Mouse (Mus musculus): ENCODE results near the gene Acsf2. TPM values are rescaled to one million over a fixed set of nuclear protein-coding genes. Genes with fewer than 3 reads are reported as not detected.
"Not testable (repeated sequence)": the region's sequence is repeated elsewhere in the genome, so short reads cannot be mapped to it uniquely, and the experiment has no call there.

The Acsf2 gene
- 16.1 and 16.6 TPM in 2 replicates for polyA plus RNA-seq (2011; ENCODE audit: insufficient read depth, insufficient read length, low read depth, missing spikeins)

DNA sequence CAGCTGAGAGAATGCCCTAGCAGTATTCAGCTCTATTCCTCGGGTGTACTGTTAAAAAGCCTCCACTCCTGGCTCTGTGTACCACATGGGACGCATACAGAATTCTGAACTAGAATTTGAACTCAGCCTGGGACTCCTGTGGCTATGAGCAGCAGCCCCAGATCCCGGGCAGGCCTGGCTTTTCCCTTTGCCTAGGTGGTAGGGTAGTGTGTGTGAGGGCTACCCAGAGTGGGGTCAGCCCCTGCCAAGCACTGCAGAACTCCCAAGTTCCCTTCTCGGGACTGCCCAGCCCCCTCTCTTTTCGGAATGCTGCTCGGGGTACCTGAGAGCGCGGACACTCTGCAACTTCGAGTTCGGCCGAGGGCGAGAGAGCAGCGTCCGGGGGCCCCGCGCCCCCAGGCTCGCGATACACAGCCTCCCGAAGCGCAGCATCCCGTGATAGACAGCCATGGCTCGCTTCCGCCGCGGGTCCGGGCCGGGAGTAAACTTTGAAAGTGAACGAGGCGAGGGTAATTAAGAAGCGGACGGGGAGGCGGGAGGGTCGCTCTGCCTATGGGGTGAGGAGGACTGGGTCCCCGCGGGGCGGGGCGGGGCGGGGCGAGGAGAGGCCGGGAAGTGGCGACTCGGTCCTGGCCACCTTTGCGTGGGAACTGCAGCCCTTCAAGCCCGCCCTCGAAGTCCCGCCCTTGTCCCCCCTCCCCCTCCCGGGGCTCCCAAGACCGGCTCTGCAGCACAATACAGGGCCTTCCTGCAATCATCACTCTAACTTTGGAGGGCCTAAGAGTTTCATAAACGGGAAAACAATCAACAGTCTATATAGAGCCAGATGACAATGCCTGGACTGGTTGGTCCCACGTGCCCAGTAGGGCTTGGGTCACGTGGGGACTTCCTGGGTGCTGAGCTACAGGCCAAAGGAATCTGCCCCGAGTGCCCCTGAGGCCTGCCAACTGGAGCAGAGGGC, at the start of gene Acsf2:
TSS of gene Acsf2 (minus strand) at position 551 of the 961 bp plus-strand sequence.
- Histone ChIP-seq H3K9me3 (replicated peaks; ENCODE audit: control insufficient read depth, insufficient read depth, low read length, poor library complexity, severe bottlenecking) (no peaks in the 10 kb centered on the region), H3K27ac (ENCODE audit: insufficient read depth, low read length) (no peak within 1 kb of the TSS), H3K36me3 (ENCODE audit: control insufficient read depth, insufficient read depth, low read length, poor library complexity, severe bottlenecking) (no peaks in the 10 kb centered on the region), H3K9ac (ENCODE audit: low read depth, poor library complexity, severe bottlenecking) (peak within 1 kb of the TSS; percentile 81), H3K27me3 (ENCODE audit: control insufficient read depth, insufficient read depth, low read length, poor library complexity, severe bottlenecking) (no peaks in the 10 kb centered on the region), H3K4me1 (ENCODE audit: control insufficient read depth, insufficient read depth, low read length) (no peaks in the 10 kb centered on the region), H3K4me3 (ENCODE audit: low read depth, low read length) (peak within 1 kb of the TSS; percentile 75)
- TF ChIP-seq EP300 (IDR thresholded peaks at IDR 0.05; ENCODE audit: insufficient read depth, low read depth, low read length) (no peak), POLR2A (IDR thresholded peaks at IDR 0.05; ENCODE audit: insufficient read depth, low read length) (peak; percentile 16), CTCF (IDR thresholded peaks at IDR 0.05; ENCODE audit: low read depth, low read length) (no peak)

DNA sequence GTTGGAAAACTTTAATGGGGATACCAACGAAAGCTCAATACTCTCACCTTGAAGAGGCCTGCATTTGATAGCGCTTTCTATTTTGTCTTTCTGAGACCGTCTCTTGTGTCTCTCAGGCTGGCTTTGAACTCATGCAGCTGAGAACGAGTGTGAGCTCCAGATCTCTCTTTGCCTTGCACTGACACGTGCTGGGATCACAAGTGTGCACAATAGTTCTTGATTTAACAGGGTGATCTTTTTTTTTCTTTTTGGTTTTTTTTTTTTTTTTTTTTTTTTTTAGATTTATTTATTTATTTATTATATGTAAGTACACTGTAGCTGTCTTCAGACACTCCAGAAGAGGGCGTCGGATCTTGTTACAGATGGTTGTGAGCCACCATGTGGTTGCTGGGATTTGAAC, 49.6 kb upstream of the Acsf2 start:
- H3K9ac ChIP-seq (ENCODE audit: low read depth, poor library complexity, severe bottlenecking); H3K4me3 ChIP-seq (ENCODE audit: low read depth, low read length); H3K4me1 ChIP-seq (ENCODE audit: control insufficient read depth, insufficient read depth, low read length); H3K9me3 ChIP-seq (replicated peaks; ENCODE audit: control insufficient read depth, insufficient read depth, low read length, poor library complexity, severe bottlenecking); H3K27ac ChIP-seq (ENCODE audit: insufficient read depth, low read length); H3K27me3 ChIP-seq (ENCODE audit: control insufficient read depth, insufficient read depth, low read length, poor library complexity, severe bottlenecking): not testable (repeated sequence)
- peaks cover 16% of the 10 kb centered on the region; the same call in 1 of the 2 replicates for H3K36me3 ChIP-seq (ENCODE audit: control insufficient read depth, insufficient read depth, low read length, poor library complexity, severe bottlenecking)

DNA sequence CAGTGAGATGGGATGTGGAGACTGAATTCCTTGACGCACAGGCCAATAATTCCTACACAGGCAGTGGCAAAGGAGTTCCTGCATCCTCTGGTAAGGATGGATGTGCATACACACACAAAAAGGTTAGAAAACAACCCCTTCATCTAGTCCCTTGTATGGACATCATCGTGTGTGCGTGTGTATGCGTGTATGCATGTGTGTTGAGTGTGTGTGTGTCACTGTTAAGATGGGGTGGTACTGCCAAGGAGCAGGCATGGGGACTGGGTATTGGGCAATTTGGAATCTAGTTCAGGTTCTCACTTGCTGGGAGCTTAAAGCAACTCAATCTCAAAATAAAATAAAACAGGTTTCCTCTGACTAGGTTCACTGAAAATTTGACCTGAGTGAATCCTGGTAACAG, 44.8 kb upstream of the Acsf2 start:
- TF ChIP-seq POLR2A (IDR thresholded peaks at IDR 0.05; ENCODE audit: insufficient read depth, low read length), result no peak
- TF ChIP-seq EP300 (IDR thresholded peaks at IDR 0.05; ENCODE audit: insufficient read depth, low read depth, low read length), result no peak
- TF ChIP-seq CTCF (IDR thresholded peaks at IDR 0.05; ENCODE audit: low read depth, low read length), result no peak
- Histone ChIP-seq H3K4me1 (ENCODE audit: control insufficient read depth, insufficient read depth, low read length) (no peaks in the 10 kb centered on the region), H3K36me3 (ENCODE audit: control insufficient read depth, insufficient read depth, low read length, poor library complexity, severe bottlenecking) (peaks cover 40% of the 10 kb centered on the region), H3K9me3 (replicated peaks; ENCODE audit: control insufficient read depth, insufficient read depth, low read length, poor library complexity, severe bottlenecking) (no peaks in the 10 kb centered on the region), H3K9ac (ENCODE audit: low read depth, poor library complexity, severe bottlenecking) (no peak overlapping the region), H3K27me3 (ENCODE audit: control insufficient read depth, insufficient read depth, low read length, poor library complexity, severe bottlenecking) (no peaks in the 10 kb centered on the region), H3K4me3 (ENCODE audit: low read depth, low read length) (no peak overlapping the region), H3K27ac (ENCODE audit: insufficient read depth, low read length) (no peak overlapping the region)

DNA sequence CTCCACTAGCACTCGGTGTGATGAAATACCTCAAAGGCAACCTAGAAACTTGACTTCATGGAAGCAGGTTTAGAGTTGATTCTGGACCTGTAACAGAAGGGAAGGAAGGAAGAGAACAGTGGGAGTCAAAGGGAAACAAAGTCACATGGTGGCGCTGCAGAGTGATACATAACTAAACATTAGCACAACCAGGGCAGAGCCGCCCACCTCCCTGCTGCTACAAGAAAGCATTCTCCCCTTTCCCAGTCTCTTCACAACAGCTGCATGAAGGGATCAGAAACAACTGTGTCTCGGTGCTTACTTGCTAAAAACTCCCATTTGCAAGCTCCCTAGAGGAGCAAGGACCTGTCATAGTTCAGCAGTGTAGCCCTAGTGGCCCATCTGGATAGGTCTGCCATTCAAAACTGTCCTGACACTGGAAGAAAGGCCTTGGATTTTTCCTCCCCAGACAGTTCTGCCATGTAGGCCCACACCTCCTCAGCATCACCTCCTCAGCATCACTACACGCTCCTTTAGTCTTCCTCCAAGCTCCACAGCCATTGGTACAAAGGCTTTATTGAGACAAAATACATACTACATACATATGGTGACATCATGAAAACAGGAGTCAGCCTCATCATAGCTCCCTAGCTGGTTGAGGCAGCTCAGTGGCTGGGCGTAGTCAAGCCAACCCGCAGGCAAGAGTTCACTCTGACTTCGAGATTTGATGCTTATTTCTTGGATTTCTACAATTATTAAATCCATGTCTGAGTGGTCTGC, 43.0 kb upstream of the Acsf2 start:
- Histone ChIP-seq H3K9me3 (replicated peaks; ENCODE audit: control insufficient read depth, insufficient read depth, low read length, poor library complexity, severe bottlenecking) (no peaks in the 10 kb centered on the region), H3K9ac (ENCODE audit: low read depth, poor library complexity, severe bottlenecking) (no peak overlapping the region), H3K27ac (ENCODE audit: insufficient read depth, low read length) (no peak overlapping the region), H3K27me3 (ENCODE audit: control insufficient read depth, insufficient read depth, low read length, poor library complexity, severe bottlenecking) (no peaks in the 10 kb centered on the region), H3K36me3 (ENCODE audit: control insufficient read depth, insufficient read depth, low read length, poor library complexity, severe bottlenecking) (peaks cover 49% of the 10 kb centered on the region), H3K4me1 (ENCODE audit: control insufficient read depth, insufficient read depth, low read length) (no peaks in the 10 kb centered on the region), H3K4me3 (ENCODE audit: low read depth, low read length) (no peak overlapping the region)
- no peak for TF ChIP-seq EP300 (IDR thresholded peaks at IDR 0.05; ENCODE audit: insufficient read depth, low read depth, low read length)

DNA sequence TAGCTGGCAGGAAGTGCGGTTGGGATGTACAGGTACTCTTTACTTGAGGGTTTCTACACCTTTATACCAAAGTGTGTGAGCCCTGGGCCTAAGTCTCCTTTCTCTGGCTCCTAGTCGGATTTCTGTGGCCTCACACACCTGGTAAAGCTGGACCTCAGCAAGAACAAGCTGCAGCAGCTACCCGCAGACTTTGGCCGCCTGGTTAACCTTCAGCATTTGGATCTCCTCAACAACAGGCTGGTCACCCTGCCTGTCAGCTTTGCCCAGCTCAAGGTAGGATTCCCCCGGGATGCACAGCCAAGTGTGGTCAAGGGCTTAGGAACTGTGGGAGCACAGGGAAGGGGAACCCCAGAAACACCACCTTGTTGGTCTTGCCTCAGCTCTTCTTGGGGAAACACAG, 32.8 kb upstream of the Acsf2 start:
- peaks cover 65% of the 10 kb centered on the region for H3K36me3 ChIP-seq (ENCODE audit: control insufficient read depth, insufficient read depth, low read length, poor library complexity, severe bottlenecking)
- no peak overlapping the region for H3K4me3 ChIP-seq (ENCODE audit: low read depth, low read length)
- H3K9ac ChIP-seq (ENCODE audit: low read depth, poor library complexity, severe bottlenecking), result no peak overlapping the region
- no peak overlapping the region for H3K27ac ChIP-seq (ENCODE audit: insufficient read depth, low read length)
- TF ChIP-seq POLR2A (IDR thresholded peaks at IDR 0.05; ENCODE audit: insufficient read depth, low read length) (no peak), EP300 (IDR thresholded peaks at IDR 0.05; ENCODE audit: insufficient read depth, low read depth, low read length) (no peak), CTCF (IDR thresholded peaks at IDR 0.05; ENCODE audit: low read depth, low read length) (no peak)
- no peaks in the 10 kb centered on the region for H3K9me3 ChIP-seq (replicated peaks; ENCODE audit: control insufficient read depth, insufficient read depth, low read length, poor library complexity, severe bottlenecking)
- H3K27me3 ChIP-seq (ENCODE audit: control insufficient read depth, insufficient read depth, low read length, poor library complexity, severe bottlenecking), result no peaks in the 10 kb centered on the region
- H3K4me1 ChIP-seq (ENCODE audit: control insufficient read depth, insufficient read depth, low read length), result no peaks in the 10 kb centered on the region

GRCm38 (mm10) chr11:94632988-94633387, 31.3 kb upstream of the Acsf2 start:
- H3K27ac ChIP-seq (ENCODE audit: insufficient read depth, low read length), result no peak overlapping the region
- peaks cover 51% of the 10 kb centered on the region for H3K36me3 ChIP-seq (ENCODE audit: control insufficient read depth, insufficient read depth, low read length, poor library complexity, severe bottlenecking)
- no peaks in the 10 kb centered on the region for H3K27me3 ChIP-seq (ENCODE audit: control insufficient read depth, insufficient read depth, low read length, poor library complexity, severe bottlenecking)
- H3K4me3 ChIP-seq (ENCODE audit: low read depth, low read length), result no peak overlapping the region
- no peaks in the 10 kb centered on the region for H3K4me1 ChIP-seq (ENCODE audit: control insufficient read depth, insufficient read depth, low read length)
- TF ChIP-seq POLR2A (IDR thresholded peaks at IDR 0.05; ENCODE audit: insufficient read depth, low read length) (no peak), CTCF (IDR thresholded peaks at IDR 0.05; ENCODE audit: low read depth, low read length) (no peak), EP300 (IDR thresholded peaks at IDR 0.05; ENCODE audit: insufficient read depth, low read depth, low read length) (no peak)
- H3K9ac ChIP-seq (ENCODE audit: low read depth, poor library complexity, severe bottlenecking), result no peak overlapping the region
- H3K9me3 ChIP-seq (replicated peaks; ENCODE audit: control insufficient read depth, insufficient read depth, low read length, poor library complexity, severe bottlenecking), result no peaks in the 10 kb centered on the region
